Mouse (Mus musculus) left cerebral cortex, postnatal 10 days (tissue): ENCODE results near the gene Cd2ap. TPM values are rescaled to one million over a fixed set of nuclear protein-coding genes. Genes with fewer than 3 reads are reported as not detected.

Source experiments
- DNase-seq, 2 experiments: peaks; one replicate each; pipeline ENCODE4 v3.0.0; 2021 to 2022; ENCODE audit warnings: low spot score in 2 of 2, mixed read lengths in 1 of 2; ENCODE audit errors: extremely low spot score in 1 of 2
- intact Hi-C: fragments of 180-260 bp; cut with DNase I; formaldehyde crosslinking; loops from one replicate; pipeline ENCODE4 v1.15.1; 2025
- total RNA-seq, 2 experiments: library from RNA; stranded (reverse); gene quantifications; 2 replicates each; pipeline ENCODE4 v1.2.3; 2021

The Cd2ap gene
- total RNA-seq, 2 experiments from 2014 or later: 19.0 to 19.4 TPM

- DNase-seq: no peak
- intact Hi-C loops: no loop called here
Measured at GRCm38 (mm10) chr17:42875015-42875414, 1.4 kb downstream of the Cd2ap start.

GRCm38 (mm10) chr17:42870465-42870864 is 6.0 kb downstream of the Cd2ap start:
- intact Hi-C loops: no loop called here
- no peak for DNase-seq

GRCm38 (mm10) chr17:42863186-42863585 is 13.3 kb downstream of the Cd2ap start:
- no peak for DNase-seq
- intact Hi-C loops: no loop called here

DNA sequence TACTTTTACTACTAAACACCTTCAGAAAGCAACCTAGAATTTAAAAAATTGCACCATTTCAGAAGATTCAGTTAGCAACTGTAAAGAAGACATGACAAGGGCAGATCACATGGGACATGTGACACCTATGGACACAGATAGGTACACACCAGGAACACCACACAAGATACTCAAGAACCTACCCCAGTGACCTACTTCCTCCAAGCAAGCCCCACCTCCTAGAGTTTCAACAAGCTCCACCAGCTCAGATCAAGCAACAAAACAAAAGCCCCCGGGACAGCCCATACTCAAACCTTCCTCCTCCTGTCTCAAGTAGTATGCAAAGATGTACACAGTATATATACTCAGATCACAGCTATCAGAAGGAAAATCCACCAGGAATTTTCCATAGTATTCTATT is 16.1 kb downstream of the Cd2ap start:
- DNase-seq: no peak
- intact Hi-C loops: no loop called here

DNA sequence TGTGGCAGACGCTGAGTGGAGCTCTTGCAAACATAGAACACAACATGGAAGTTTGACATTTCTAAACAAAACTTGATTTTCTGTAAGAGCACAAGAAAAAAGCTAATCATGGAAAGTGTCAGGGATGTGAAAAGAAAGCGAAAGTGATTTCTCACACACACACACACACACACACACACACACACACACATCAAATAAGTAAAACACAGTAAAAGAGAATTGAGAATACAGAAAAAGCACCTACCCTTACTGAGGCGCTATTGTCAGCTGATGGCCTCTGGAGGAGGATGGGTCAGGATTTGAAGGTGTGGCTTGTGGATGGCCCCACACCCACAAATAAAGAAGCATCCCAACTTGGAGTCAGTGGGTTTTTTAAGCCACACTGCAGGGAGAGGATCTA is 19.0 kb downstream of the Cd2ap start:
- intact Hi-C loops: no loop called here

GRCm38 (mm10) chr17:42847108-42847507 is 29.4 kb downstream of the Cd2ap start:
- no peak for DNase-seq
- intact Hi-C loops: no loop called here

More for the DNA sequence above, 19.0 kb downstream of the Cd2ap start:
- DNase-seq: no peak

GRCm38 (mm10) chr17:42837193-42837592 is 39.3 kb downstream of the Cd2ap start:
- DNase-seq: no peak
- intact Hi-C loops: no loop called here

DNA sequence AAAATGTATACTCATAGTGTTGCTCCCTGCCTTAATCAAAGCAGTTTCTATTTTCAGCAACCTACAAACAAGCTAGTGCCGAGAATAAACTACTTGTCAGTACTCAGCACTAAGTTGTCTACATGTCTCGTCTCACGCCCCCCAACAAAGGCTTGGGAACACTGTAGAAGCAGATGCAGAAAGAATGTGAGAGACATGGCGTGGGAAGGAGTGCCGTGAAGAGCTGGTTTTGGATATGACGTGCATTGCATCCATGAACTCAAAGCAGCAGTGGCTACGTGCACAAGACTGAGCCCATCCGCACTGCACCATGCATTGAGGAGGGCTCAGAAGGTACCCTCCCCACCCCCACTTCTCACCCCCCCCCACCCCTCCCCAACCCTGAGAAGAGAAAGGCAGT is 53.7 kb downstream of the Cd2ap start:
- intact Hi-C loops: no loop called here
- peak in 1 of 2 experiments; percentile 8 for DNase-seq

- DNase-seq: no peak
- intact Hi-C loops: no loop called here
Measured at GRCm38 (mm10) chr17:42815374-42815773, 61.1 kb downstream of the Cd2ap start.

- intact Hi-C loops: no loop called here
- DNase-seq: no peak
Measured at GRCm38 (mm10) chr17:42792412-42792975, 84.0 kb downstream of the Cd2ap start.

DNA sequence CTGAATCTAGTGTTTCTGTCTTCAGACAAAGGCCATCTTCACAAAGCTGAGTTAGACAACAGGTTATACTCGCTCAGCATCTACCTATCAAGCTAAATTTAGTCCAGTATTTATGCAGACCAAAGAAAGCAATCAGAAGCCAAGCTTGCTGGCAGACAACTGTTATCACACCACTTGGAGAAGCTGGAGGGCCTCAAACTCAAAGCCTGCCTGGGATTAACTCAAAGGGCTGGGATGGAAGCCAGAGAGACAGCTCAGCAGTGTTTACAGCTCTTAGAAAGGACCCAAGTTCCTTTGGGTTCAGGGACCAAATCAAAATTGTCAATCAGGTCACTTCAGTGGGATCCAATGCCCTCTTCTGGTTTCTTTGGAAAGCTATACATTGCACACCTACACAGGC is 85.7 kb downstream of the Cd2ap start:
- DNase-seq: no peak
- intact Hi-C loops: no loop called here

DNA sequence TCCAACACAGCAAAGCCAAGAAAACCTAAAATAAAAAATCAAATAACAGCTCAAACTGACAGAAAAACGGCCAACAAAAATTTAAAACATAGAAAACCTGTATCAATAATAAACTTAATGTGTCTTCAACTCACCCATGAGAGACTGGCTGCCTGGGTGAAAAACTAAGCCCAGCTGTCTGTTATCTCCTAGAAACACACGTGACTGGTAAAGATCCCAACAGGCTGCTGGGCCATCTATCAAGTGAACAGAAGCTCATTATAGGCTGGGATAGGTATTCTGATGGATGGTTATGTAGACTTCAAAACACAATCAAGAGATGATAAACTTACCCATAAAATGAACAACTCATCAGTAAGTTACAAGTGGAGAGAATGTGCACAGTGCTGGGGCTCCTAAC is 86.7 kb downstream of the Cd2ap start:
- intact Hi-C loops: no loop called here
- no peak for DNase-seq

DNA sequence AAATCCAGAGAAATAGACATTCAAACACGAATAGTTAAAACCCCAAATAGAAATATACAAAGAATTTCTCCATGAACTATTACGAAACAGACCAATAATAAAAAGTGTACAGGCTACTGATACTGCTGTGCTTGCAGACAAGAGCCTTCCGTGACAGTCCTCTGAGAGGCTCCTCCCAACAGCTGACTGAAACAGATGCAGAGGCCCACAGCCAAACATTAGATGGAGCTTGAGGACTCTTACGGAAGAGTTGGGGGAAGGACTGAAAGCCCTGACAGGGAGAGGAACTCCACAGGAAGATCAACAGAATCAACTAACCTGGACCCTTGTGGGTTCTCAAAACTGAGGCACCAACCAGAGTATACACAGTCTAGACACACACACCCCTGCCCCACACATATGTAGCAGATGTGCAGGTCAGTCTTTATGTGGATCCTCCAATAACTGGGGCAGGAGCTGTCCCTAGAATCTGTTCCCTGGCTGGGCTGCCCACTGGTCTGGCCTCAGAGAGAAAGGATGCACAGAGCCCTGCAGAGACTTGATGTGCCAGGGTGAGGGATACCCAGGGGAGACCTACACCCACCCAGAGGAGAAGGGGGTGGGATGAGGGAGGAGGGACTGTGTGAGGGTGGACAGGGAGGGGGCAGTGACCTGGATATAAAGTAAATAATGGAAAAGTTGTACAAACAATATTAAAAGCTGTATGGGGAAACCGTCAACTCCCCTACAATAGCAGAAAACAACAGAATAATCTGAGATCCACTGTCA is 87.6 kb downstream of the Cd2ap start:
- intact Hi-C loops: no loop called here
- DNase-seq: no peak

DNA sequence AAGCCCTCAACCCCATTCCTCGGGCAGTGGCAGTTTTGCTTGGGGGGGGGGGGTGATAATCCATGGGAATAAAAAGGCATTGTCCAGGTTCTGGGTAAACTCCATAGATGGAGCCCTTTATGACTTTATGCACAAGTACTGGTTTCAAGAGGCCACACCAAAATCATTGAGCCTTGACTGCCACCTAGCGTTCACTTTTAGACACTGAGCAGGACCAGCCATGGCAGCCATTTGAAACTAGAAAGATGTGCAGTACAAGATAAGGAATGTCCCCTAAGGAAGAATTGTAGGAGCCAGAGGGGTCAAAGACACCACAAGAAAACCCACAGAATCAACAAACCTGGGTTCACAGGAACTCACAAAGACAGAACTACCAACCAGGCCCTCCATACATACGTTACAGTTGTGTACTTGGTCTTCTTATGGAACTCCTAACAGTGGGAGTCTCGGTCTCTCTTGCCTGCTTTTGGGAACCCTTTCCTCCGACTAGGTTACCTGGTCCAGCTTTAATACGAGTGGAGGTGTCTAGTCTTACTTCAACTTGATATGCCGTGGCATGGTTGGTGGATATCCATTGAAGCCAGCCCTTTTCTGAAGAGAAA is 94.2 kb downstream of the Cd2ap start:
- peak; percentile 54 to 60 for DNase-seq
- intact Hi-C loops: loop anchor here (1.0 kb wide), 1 partner anchor 169 kb away; no protein-coding TSS in a partner anchor

- intact Hi-C loops: no loop called here
- DNase-seq: no peak
Measured at GRCm38 (mm10) chr17:42753791-42754190, 122.7 kb downstream of the Cd2ap start.

DNA sequence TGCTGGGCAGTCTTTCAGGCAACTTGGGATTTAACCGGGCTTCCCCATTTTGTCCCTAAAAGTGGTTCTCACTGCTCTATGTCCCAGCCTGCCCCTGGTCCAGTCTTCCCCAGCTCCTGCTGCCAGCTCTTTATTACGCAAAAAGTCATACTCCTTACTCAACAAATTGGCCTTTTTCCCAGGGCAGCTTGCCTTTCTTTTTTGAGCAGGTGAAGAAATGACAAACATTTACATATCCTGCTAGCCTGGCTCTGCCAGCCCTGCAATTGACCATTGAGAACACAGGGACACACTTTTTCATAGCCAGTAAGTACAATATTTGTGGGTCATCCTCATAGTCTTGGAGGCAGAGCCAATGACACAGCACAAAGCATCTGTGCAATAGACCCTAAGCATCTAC is 124.3 kb downstream of the Cd2ap start:
- no peak for DNase-seq
- intact Hi-C loops: no loop called here

- intact Hi-C loops: no loop called here
- no peak for DNase-seq
Measured at GRCm38 (mm10) chr17:42745657-42746420, 130.6 kb downstream of the Cd2ap start.
